Mouse (Mus musculus) kidney, adult 2 months (tissue): ENCODE data around the gene Ifrd1. TPM values are rescaled to one million over a fixed set of nuclear protein-coding genes. Genes with fewer than 3 reads are reported as not detected.

ENCODE experiments used
- DNase-seq: peaks from one replicate; pipeline ENCODE4 v3.0.0; 2021
- H3K27ac ChIP-seq: fragments of 200-500 bp; 2 replicates; pipeline ENCODE4 v1.5.1; 2012; ENCODE audit warnings: low read depth, low read length, control low read depth, inconsistent platforms; ENCODE audit not compliant: insufficient read depth
- H3K27me3 ChIP-seq: fragments of 200-500 bp; replicated peaks from 2 replicates; pipeline ENCODE4 v1.6.1; 2012; ENCODE audit warnings: mild to moderate bottlenecking, moderate library complexity, low read length, inconsistent platforms; ENCODE audit not compliant: control insufficient read depth, insufficient read depth
- H3K36me3 ChIP-seq: fragments of 200-500 bp; 2 replicates; pipeline ENCODE4 v1.6.1; 2012; ENCODE audit warnings: mild to moderate bottlenecking, moderate library complexity, low read length, inconsistent platforms; ENCODE audit not compliant: control insufficient read depth, insufficient read depth
- H3K4me1 ChIP-seq: fragments of 200-500 bp; 2 replicates; pipeline ENCODE4 v1.6.1; 2011; ENCODE audit warnings: low read length; ENCODE audit not compliant: control insufficient read depth, insufficient read depth
- H3K4me3 ChIP-seq: fragments of 200-500 bp; 2 replicates; pipeline ENCODE4 v1.5.1; 2011; ENCODE audit warnings: mild to moderate bottlenecking, low read depth, low read length, control low read depth; ENCODE audit not compliant: insufficient read depth
- CTCF ChIP-seq: fragments of 200-500 bp; conservative IDR thresholded peaks from 2 replicates; pipeline ENCODE4 v1.5.1; 2011; ENCODE audit warnings: low read depth, mild to moderate bottlenecking, control low read depth, low read length, moderate library complexity, mixed read lengths; ENCODE audit not compliant: insufficient read depth, insufficient read length
- POLR2A ChIP-seq: fragments of 200-500 bp; IDR thresholded peaks from one replicate; pipeline ENCODE4 v1.6.1; 2011; ENCODE audit warnings: low read depth, low read length, control low read depth
- WGBS: fragments of 180-500 bp; shearing (Covaris S2); methylation state at CpG from one replicate; pipeline ENCODE4 v1.1.7; 2018; 5-methylcytosine and 5-hydroxymethylcytosine counted together
- polyA plus RNA-seq: library from polyadenylated mRNA; depleted of rRNA; stranded (reverse); fragments of >200 nt; gene quantifications from 2 replicates; pipeline ENCODE4 v1.2.3, GENCODE M21; 2012

Gene Ifrd1
- polyA plus RNA-seq, 1 experiment: 8.2 TPM

- peak overlapping the region; percentile 79 for H3K4me3 ChIP-seq
- H3K4me1 ChIP-seq: peaks cover 12% of the 10 kb centered on the region
- TF ChIP-seq POLR2A (peak; percentile 34), CTCF (no peak)
- under 1% methylated on average over 81 of the region's 81 CpGs for whole genome bisulfite sequencing
- H3K27ac ChIP-seq: peak overlapping the region; percentile 92
- peak; percentile 99 for DNase-seq
- H3K27me3 ChIP-seq: no peaks in the 10 kb centered on the region
- H3K36me3 ChIP-seq: no peaks in the 10 kb centered on the region
Measured at GRCm38 (mm10) chr12:40222251-40223081, 25.8 kb downstream of the Ifrd1 start.

- WGBS: 3% methylated on average over 5 of the region's 5 CpGs
- H3K4me3 ChIP-seq: peak overlapping the region; percentile 79; the same call in 1 of the 2 replicates
- peaks cover 12% of the 10 kb centered on the region for H3K4me1 ChIP-seq
- H3K27ac ChIP-seq: no peak overlapping the region
- TF ChIP-seq POLR2A (no peak), CTCF (no peak)
- no peaks in the 10 kb centered on the region; the same call in 1 of the 2 replicates for H3K36me3 ChIP-seq
- no peaks in the 10 kb centered on the region for H3K27me3 ChIP-seq
- DNase-seq: no peak
Measured at GRCm38 (mm10) chr12:40221611-40222010, 26.7 kb downstream of the Ifrd1 start.

- Histone ChIP-seq H3K27ac (no peak overlapping the region), H3K36me3 (peaks cover 2% of the 10 kb centered on the region; the same call in 1 of the 2 replicates), H3K27me3 (no peaks in the 10 kb centered on the region), H3K4me3 (no peak overlapping the region; the same call in 1 of the 2 replicates), H3K4me1 (peaks cover 12% of the 10 kb centered on the region)
- whole genome bisulfite sequencing: 5% methylated on average over 3 of the region's 3 CpGs
- no peak for TF ChIP-seq POLR2A
- TF ChIP-seq CTCF: no peak
- no peak for DNase-seq
Measured at GRCm38 (mm10) chr12:40220896-40221295, 27.4 kb downstream of the Ifrd1 start.

- peaks cover 12% of the 10 kb centered on the region for H3K4me1 ChIP-seq
- 6% methylated on average over 3 of the region's 3 CpGs for WGBS
- peak overlapping the region; percentile 3 for H3K27ac ChIP-seq
- H3K27me3 ChIP-seq: no peaks in the 10 kb centered on the region
- H3K4me3 ChIP-seq: no peak overlapping the region
- DNase-seq: peak; percentile 89
- TF ChIP-seq POLR2A (no peak), CTCF (no peak)
- H3K36me3 ChIP-seq: peaks cover 4% of the 10 kb centered on the region; the same call in 1 of the 2 replicates
Measured at GRCm38 (mm10) chr12:40220001-40220570, 28.2 kb downstream of the Ifrd1 start.

- TF ChIP-seq POLR2A (no peak), CTCF (no peak)
- Histone ChIP-seq H3K27ac (0 out of 2 replicates have a peak overlapping the region, but pooled peaks have one; percentile 35), H3K4me1 (peaks cover 12% of the 10 kb centered on the region), H3K27me3 (no peaks in the 10 kb centered on the region), H3K36me3 (peaks cover 9% of the 10 kb centered on the region), H3K4me3 (no peak overlapping the region)
- 51% methylated on average over 2 of the region's 2 CpGs for WGBS
- DNase-seq: peak; percentile 61
Measured at GRCm38 (mm10) chr12:40218430-40218945, 29.8 kb downstream of the Ifrd1 start.

GRCm38 (mm10) chr12:40217776-40218175 is 30.5 kb downstream of the Ifrd1 start:
- no peak for TF ChIP-seq CTCF
- no peak for TF ChIP-seq POLR2A
- DNase-seq: peak; percentile 16
- Histone ChIP-seq H3K4me1 (peaks cover 12% of the 10 kb centered on the region), H3K36me3 (peaks cover 13% of the 10 kb centered on the region), H3K4me3 (no peak overlapping the region), H3K27me3 (no peaks in the 10 kb centered on the region), H3K27ac (0 out of 2 replicates have a peak overlapping the region, but pooled peaks have one; percentile 35)
- WGBS: 69% methylated on average over 2 of the region's 2 CpGs

- no peak overlapping the region for H3K27ac ChIP-seq
- H3K4me3 ChIP-seq: no peak overlapping the region
- no peak for DNase-seq
- peaks cover 19% of the 10 kb centered on the region for H3K36me3 ChIP-seq
- 83% methylated on average over 15 of the region's 15 CpGs for WGBS
- no peaks in the 10 kb centered on the region for H3K27me3 ChIP-seq
- H3K4me1 ChIP-seq: peaks cover 8% of the 10 kb centered on the region
- TF ChIP-seq CTCF (no peak), POLR2A (no peak)
Measured at GRCm38 (mm10) chr12:40214888-40215876, 33.1 kb downstream of the Ifrd1 start.
